Mouse (Mus musculus) olfactory bulb, adult 2 months (tissue): ENCODE measurements around the gene Smok3b.

Experiments
- CTCF ChIP-seq: fragments of 200-500 bp; IDR thresholded peaks from 2 replicates; pipeline ENCODE4 v1.5.1; 2012; ENCODE audit warnings: low read depth, mild to moderate bottlenecking, low read length, moderate library complexity; ENCODE audit not compliant: insufficient read depth
- POLR2A ChIP-seq: fragments of 200-500 bp; IDR thresholded peaks from 2 replicates; pipeline ENCODE4 v1.6.1; 2012; ENCODE audit warnings: mild to moderate bottlenecking, low read depth, low read length, moderate library complexity; ENCODE audit not compliant: insufficient read depth

DNA sequence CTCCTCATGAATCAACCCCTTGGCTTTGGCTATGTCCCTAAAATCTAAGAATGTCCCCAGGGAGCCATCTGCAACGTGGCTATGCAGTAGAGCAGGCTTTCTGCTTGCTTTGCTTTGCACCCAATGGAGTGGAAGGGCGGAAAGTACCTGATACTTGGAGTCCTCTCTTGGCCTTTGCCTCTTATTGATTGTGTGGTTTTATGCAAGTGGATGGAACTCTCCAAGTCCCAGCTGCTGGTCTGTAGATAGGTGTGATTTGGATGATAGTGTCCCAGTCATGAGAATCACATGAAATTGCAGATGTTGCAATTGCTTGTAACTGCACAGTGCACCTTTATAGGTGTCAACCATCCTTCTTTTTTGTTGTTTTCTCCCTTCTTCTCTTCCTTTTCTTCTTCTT is 54.9 kb downstream of the Smok3b start:
- no peak for TF ChIP-seq CTCF
- no peak for TF ChIP-seq POLR2A
